Mouse (Mus musculus) adrenal gland, adult 18-20 months (tissue): Measurements from ENCODE around the gene Cd53. TPM values are rescaled to one million over a fixed set of nuclear protein-coding genes. Genes with fewer than 3 reads are reported as not detected.
A peak's percentile ranks its signal among the peaks of the same experiment; 100 is the strongest.

Experiments used
- DNase-seq, 2 experiments: peaks; one replicate each; pipeline ENCODE4 v3.0.0; 2021 to 2022; ENCODE audit warnings: low spot score in 2 of 2
- long read RNA-seq, 2 experiments: library from polyadenylated mRNA; stranded (forward); transcript quantifications; one replicate each; pipeline ENCODE4 v2.0.0; 2021
- total RNA-seq, 2 experiments: library from RNA; stranded (reverse); gene quantifications; 1 replicate in 1 of 2; 2 replicates in 1 of 2; pipeline ENCODE4 v1.2.3; 2021

Cd53 gene
- total RNA-seq: 10 to 100 TPM in 1 of 2 experiments, 1 to 10 TPM in 1; 8.0 to 14.6 TPM
- long read RNA-seq, experiment 1: 0 reads
- long read RNA-seq, experiment 2, partial matches to known transcripts: 0 of 4 reads
- long read RNA-seq, experiment 2, other reads (novel, unspliced or antisense): 1 of 4 reads

DNA sequence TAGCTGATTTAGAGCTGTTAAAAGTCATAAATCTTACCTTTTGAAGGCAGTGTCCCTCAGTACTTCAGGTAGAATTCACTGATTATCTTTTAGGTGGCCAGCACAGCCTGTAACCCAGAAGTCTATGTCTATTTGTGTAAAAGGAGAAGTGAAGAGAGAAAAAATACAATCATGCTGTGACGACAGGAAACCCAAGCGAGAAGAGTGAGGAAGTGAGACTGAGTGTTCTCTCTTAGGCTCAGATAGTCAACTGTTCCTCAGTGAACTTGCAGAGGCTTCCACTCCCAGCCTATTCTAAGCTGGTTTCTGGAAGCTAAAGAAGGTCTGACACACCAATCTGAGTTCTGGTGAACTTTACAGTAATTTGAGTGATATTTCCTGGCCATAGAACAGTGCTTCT lies at the start of gene Cd53:
Gene Cd53 (minus strand): TSS at position 220 of the 400 bp plus-strand sequence.
- no peak for DNase-seq

- DNase-seq: no peak
Observed at GRCm38 (mm10) chr3:106832107-106832506, 42.2 kb upstream of the Cd53 start.

- no peak for DNase-seq
Observed at GRCm38 (mm10) chr3:106826187-106826586, 36.2 kb upstream of the Cd53 start, which contains the start of gene Olfr266. Gene Olfr266, minus strand, starts transcription at chr3:106826287.

- no peak for DNase-seq
Observed at GRCm38 (mm10) chr3:106817676-106818075, 27.7 kb upstream of the Cd53 start.

DNA sequence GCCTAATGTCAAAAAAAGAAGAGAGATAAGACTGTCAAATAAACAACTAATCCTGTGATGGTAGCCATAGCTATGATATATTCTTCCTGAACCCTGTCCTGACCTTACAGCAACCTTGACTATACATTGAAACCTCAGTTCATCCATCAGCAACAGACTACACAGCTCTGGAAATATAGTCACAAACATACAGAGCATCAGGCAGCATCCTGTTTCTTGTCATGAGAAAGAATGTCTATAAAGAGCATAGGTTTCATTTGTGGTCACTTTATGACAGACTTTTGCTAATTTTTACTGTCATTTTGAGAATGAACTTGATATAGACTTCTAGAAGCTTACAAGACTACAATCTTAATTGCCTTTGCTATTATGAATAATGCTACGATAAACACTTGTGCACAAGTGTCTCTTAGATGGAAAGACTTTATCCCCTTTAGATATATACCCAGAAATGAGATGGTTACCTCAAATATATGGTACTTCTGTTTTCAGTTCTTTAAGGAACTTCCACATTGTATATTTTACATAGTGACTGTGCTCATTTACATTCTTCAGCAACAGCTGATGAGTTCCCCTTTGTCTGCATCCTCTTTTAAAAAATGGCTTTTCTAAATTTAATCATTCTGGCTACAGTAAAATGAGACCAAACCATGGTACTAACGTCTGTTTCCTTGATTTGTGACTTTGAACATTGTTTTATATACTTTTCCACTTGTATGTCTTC lies 19.2 kb upstream of the Cd53 start:
- DNase-seq: no peak

DNA sequence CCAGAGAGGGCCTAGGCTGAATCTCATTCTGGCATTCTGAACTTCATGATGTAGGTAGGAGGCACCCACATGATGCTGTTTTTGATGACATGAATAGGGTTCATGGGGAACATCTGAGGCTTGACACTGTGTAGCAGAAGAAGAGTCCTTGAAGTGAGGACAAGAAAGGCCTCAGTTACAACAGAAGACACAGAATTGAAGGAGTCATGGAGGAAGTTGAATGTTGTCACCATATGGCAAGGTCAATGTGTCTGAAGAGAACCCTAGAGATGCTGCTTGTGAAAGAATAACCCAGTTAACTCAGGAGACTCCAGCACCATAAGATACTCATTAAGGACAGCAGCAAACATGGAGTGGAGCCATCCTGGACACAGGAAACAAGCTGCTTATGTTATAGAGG lies 8.1 kb upstream of the Cd53 start:
- no peak for DNase-seq

DNA sequence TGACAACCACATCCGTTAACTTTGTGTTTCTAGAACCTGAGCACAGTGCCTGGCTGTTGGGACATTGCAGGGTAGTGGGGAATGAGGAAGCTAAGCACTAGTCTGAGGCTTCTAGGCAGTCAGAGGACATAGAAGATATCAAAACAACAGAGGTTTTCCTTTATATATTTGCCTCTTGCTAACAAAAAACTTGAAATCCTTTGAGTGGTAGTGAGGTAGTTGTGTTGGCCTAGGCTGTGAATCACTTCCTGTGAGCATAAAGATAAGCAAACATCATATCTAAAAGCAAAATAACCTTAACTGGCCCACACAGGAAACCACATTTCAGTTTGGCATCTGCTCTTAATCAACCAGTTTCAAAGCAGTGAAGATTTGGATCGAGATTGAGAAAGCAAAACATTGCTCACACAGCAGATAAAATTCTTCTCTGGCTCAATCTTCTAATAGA lies 1.5 kb downstream of the Cd53 start:
- DNase-seq: no peak

GRCm38 (mm10) chr3:106787972-106788371 lies 2.0 kb downstream of the Cd53 start:
- no peak for DNase-seq

DNA sequence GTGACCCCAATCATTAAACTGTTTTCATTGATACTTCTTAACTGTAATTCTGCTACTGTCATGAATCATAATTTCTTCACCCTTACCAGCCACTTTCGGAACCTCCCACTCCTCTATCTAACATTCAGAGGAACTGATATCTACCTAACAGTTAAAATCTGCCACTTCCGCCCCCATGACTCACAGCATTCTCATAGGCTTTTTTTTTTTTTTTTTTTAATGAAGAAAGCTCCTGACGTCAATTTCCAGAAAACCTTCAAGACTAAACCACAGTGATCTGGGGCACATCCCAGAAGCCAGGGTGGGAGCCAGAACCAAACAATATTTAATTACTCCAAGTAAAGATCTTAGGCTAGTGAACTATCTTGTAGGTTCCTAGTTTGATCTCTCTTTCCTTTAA lies 4.8 kb downstream of the Cd53 start:
- DNase-seq: no peak

GRCm38 (mm10) chr3:106771834-106772233 lies 18.1 kb downstream of the Cd53 start:
- no peak for DNase-seq

DNA sequence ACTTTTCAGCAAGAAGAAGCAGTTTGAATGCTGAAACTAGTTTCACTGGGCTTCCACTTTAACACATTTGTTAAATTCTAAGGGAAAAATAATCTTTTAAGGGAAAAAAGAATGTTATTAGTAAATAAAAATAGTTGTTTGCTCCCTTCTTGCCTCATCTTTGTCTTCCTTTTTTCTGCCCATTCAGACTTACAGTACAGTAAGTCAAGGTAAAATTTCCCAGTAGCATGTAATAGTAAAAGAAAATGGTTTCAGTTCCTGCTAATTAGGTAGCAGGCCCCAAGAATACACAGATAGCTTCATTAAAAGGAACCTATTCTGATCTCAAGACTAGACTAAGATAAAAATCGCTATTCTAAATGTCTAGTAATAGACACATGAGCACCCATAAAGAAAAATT lies 34.1 kb downstream of the Cd53 start:
- DNase-seq: no peak

- DNase-seq: peak; percentile 69 to 71
Observed at GRCm38 (mm10) chr3:106722028-106722945, 67.7 kb downstream of the Cd53 start.

GRCm38 (mm10) chr3:106721397-106722027 lies 68.4 kb downstream of the Cd53 start:
- DNase-seq: peak; percentile 85 to 86

Other genes with a start within 250 kb of the Cd53 start
- 10 to 100 TPM; 75.2 to 87.3 TPM for gene Dram2, start 242.4 kb downstream of the Cd53 start, total RNA-seq
- 10 to 100 TPM; 32.0 to 37.8 TPM for gene Cept1, start 242.3 kb downstream of the Cd53 start, total RNA-seq
- 10 to 100 TPM; 13.5 to 14.1 TPM for gene Lrif1, start 105.2 kb downstream of the Cd53 start, total RNA-seq
- not detected for gene Olfr266, start 36.1 kb upstream of the Cd53 start, total RNA-seq
- 1 to 10 TPM in 1 of 2 experiments, under 1 TPM in 1; 0.83 to 1.3 TPM for gene Kcna3, start 246.0 kb upstream of the Cd53 start, total RNA-seq